Mouse (Mus musculus) hindbrain, embryonic 12.5 days (tissue): ENCODE measurements at regions not wholly inside any gene's neighbourhood (a gene's known extent, or its start where the extent isn't known, plus 50 kb on each side); places are given as distances from the start of the nearest gene placed in this dataset.

Experiments
- ATAC-seq: fragments of 200-750 bp; cut with Nextera tagmentation; 2 replicates; pipeline ENCODE4 v1.8.0; 2017; ENCODE audit warnings: moderate TSS enrichment; ENCODE audit not compliant: low FRiP score
- H3K27ac ChIP-seq: fragments of 300-500 bp; sonication (generic); 2 replicates; pipeline ENCODE4 v1.5.1; 2016; ENCODE audit warnings: mild to moderate bottlenecking
- H3K27me3 ChIP-seq: fragments of 300-500 bp; sonication (generic); 2 replicates; pipeline ENCODE4 v1.6.1; 2016; ENCODE audit warnings: mild to moderate bottlenecking
- H3K36me3 ChIP-seq: fragments of 300-500 bp; sonication (generic); 2 replicates; pipeline ENCODE4 v1.6.1; 2016; ENCODE audit warnings: mild to moderate bottlenecking
- H3K4me1 ChIP-seq: fragments of 300-500 bp; sonication (generic); 2 replicates; pipeline ENCODE4 v1.6.1; 2016
- H3K4me2 ChIP-seq: fragments of 300-500 bp; sonication (generic); replicated peaks from 2 replicates; pipeline ENCODE4 v1.6.1; 2016; ENCODE audit warnings: mild to moderate bottlenecking
- H3K4me3 ChIP-seq: fragments of 300-500 bp; sonication (generic); 2 replicates; pipeline ENCODE4 v1.5.1; 2016; ENCODE audit warnings: mild to moderate bottlenecking
- H3K9ac ChIP-seq: fragments of 300-500 bp; sonication (generic); 2 replicates; pipeline ENCODE4 v1.6.1; 2016; ENCODE audit warnings: mild to moderate bottlenecking, moderate library complexity
- H3K9me3 ChIP-seq: fragments of 300-500 bp; sonication (generic); replicated peaks from 2 replicates; pipeline ENCODE4 v1.6.1; 2016; ENCODE audit warnings: mild to moderate bottlenecking
- WGBS: fragments of 180-500 bp; shearing (Covaris S2); methylation state at CpG from one replicate; pipeline ENCODE4 v1.1.7; 2016; 5-methylcytosine and 5-hydroxymethylcytosine counted together

GRCm38 (mm10) chr7:70625643-70626231 lies 259.2 kb upstream of the Nr2f2 start:
- 4% methylated on average over 10 of the region's 10 CpGs for WGBS
- no peak overlapping the region for H3K27ac ChIP-seq
- peak overlapping the region; percentile 24 for H3K4me3 ChIP-seq

GRCm38 (mm10) chr7:70624727-70625642 lies 258.4 kb upstream of the Nr2f2 start:
- Histone ChIP-seq H3K4me3 (peak overlapping the region; percentile 24), H3K9me3 (no peaks in the 10 kb centered on the region), H3K4me2 (peak overlapping the region; percentile 61), H3K4me1 (peaks cover 21% of the 10 kb centered on the region), H3K27me3 (peaks cover 8% of the 10 kb centered on the region; the same call in 1 of the 2 replicates), H3K36me3 (no peaks in the 10 kb centered on the region), H3K27ac (no peak overlapping the region), H3K9ac (peak overlapping the region; percentile 13; the same call in 1 of the 2 replicates)
- WGBS = 2% methylated on average over 30 of the region's 30 CpGs
- peak; percentile 71 for ATAC-seq

More at GRCm38 (mm10) chr7:70625643-70626231, 259.2 kb upstream of the Nr2f2 start:
- Histone ChIP-seq H3K27me3 (peaks cover 8% of the 10 kb centered on the region; the same call in 1 of the 2 replicates), H3K4me2 (peak overlapping the region; percentile 61), H3K9ac (no peak overlapping the region), H3K36me3 (no peaks in the 10 kb centered on the region), H3K9me3 (no peaks in the 10 kb centered on the region), H3K4me1 (peaks cover 21% of the 10 kb centered on the region)
- ATAC-seq = 0 out of 2 replicates have a peak, but pooled peaks have one; percentile 38

- no peak overlapping the region; the same call in 1 of the 2 replicates for H3K9ac ChIP-seq
- ATAC-seq = no peak
Observed at GRCm38 (mm10) chr7:70624031-70624726, 257.6 kb upstream of the Nr2f2 start.

GRCm38 (mm10) chr7:70619400-70619799 lies 252.9 kb upstream of the Nr2f2 start:
- H3K4me3 ChIP-seq = no peak overlapping the region
- no peak overlapping the region for H3K27ac ChIP-seq
- H3K9ac ChIP-seq = no peak overlapping the region
- peaks cover 4% of the 10 kb centered on the region for H3K4me1 ChIP-seq
- H3K27me3 ChIP-seq = no peaks in the 10 kb centered on the region
- H3K9me3 ChIP-seq = no peaks in the 10 kb centered on the region
- H3K4me2 ChIP-seq = no peak overlapping the region
- H3K36me3 ChIP-seq = no peaks in the 10 kb centered on the region
- WGBS = 91% methylated on average over 7 of the region's 7 CpGs
- no peak for ATAC-seq

More at GRCm38 (mm10) chr7:70624031-70624726, 257.6 kb upstream of the Nr2f2 start:
- Histone ChIP-seq H3K4me3 (no peak overlapping the region), H3K9me3 (no peaks in the 10 kb centered on the region), H3K27me3 (peaks cover 8% of the 10 kb centered on the region; the same call in 1 of the 2 replicates), H3K4me2 (peak overlapping the region; percentile 61), H3K27ac (no peak overlapping the region; the same call in 1 of the 2 replicates), H3K36me3 (no peaks in the 10 kb centered on the region), H3K4me1 (peaks cover 21% of the 10 kb centered on the region)
- 6% methylated on average over 16 of the region's 16 CpGs for WGBS

GRCm38 (mm10) chr7:70618270-70618669 lies 251.7 kb upstream of the Nr2f2 start:
- ATAC-seq = no peak
- Histone ChIP-seq H3K36me3 (no peaks in the 10 kb centered on the region), H3K4me3 (no peak overlapping the region), H3K27ac (no peak overlapping the region), H3K4me1 (no peaks in the 10 kb centered on the region), H3K9ac (no peak overlapping the region), H3K9me3 (no peaks in the 10 kb centered on the region), H3K4me2 (no peak overlapping the region), H3K27me3 (no peaks in the 10 kb centered on the region)
- 49% methylated on average over 5 of the region's 5 CpGs for whole genome bisulfite sequencing

GRCm38 (mm10) chr7:70606511-70606910 lies 240.0 kb upstream of the Nr2f2 start:
- no peak overlapping the region for H3K4me2 ChIP-seq
- no peak for ATAC-seq
- H3K27me3 ChIP-seq = no peaks in the 10 kb centered on the region
- no peak overlapping the region for H3K9ac ChIP-seq
- H3K27ac ChIP-seq = no peak overlapping the region
- no peaks in the 10 kb centered on the region for H3K36me3 ChIP-seq
- WGBS = 93% methylated on average over 7 of the region's 7 CpGs
- no peaks in the 10 kb centered on the region for H3K9me3 ChIP-seq
- no peaks in the 10 kb centered on the region for H3K4me1 ChIP-seq
- no peak overlapping the region for H3K4me3 ChIP-seq

- Histone ChIP-seq H3K4me3 (no peak overlapping the region), H3K4me1 (no peaks in the 10 kb centered on the region), H3K27me3 (no peaks in the 10 kb centered on the region), H3K4me2 (no peak overlapping the region), H3K9me3 (no peaks in the 10 kb centered on the region), H3K9ac (no peak overlapping the region), H3K36me3 (no peaks in the 10 kb centered on the region), H3K27ac (no peak overlapping the region)
- WGBS = 92% methylated on average over 5 of the region's 5 CpGs
- ATAC-seq = no peak
Observed at GRCm38 (mm10) chr7:70604471-70605174, 238.1 kb upstream of the Nr2f2 start.

- ATAC-seq = no peak
- H3K9me3 ChIP-seq = no peaks in the 10 kb centered on the region
- H3K9ac ChIP-seq = no peak overlapping the region
- H3K4me3 ChIP-seq = no peak overlapping the region
- H3K4me1 ChIP-seq = peaks cover 5% of the 10 kb centered on the region; the same call in 1 of the 2 replicates
- H3K36me3 ChIP-seq = no peaks in the 10 kb centered on the region
- H3K4me2 ChIP-seq = no peak overlapping the region
- 90% methylated on average over 6 of the region's 6 CpGs for WGBS
- no peaks in the 10 kb centered on the region for H3K27me3 ChIP-seq
- H3K27ac ChIP-seq = no peak overlapping the region
Observed at GRCm38 (mm10) chr7:70593027-70593426, 226.5 kb upstream of the Nr2f2 start.

- Histone ChIP-seq H3K36me3 (no peaks in the 10 kb centered on the region), H3K4me2 (no peak overlapping the region), H3K27me3 (no peaks in the 10 kb centered on the region), H3K4me3 (no peak overlapping the region), H3K4me1 (peaks cover 5% of the 10 kb centered on the region; the same call in 1 of the 2 replicates), H3K9ac (no peak overlapping the region), H3K27ac (no peak overlapping the region), H3K9me3 (no peaks in the 10 kb centered on the region)
- no peak for ATAC-seq
- 22% methylated on average over 13 of the region's 13 CpGs for WGBS
Observed at GRCm38 (mm10) chr7:70591361-70592256, 225.1 kb upstream of the Nr2f2 start.

GRCm38 (mm10) chr7:70589713-70590112 lies 223.2 kb upstream of the Nr2f2 start:
- no peak for ATAC-seq
- H3K9me3 ChIP-seq = no peaks in the 10 kb centered on the region
- no peak overlapping the region for H3K4me2 ChIP-seq
- no peaks in the 10 kb centered on the region for H3K36me3 ChIP-seq
- no peaks in the 10 kb centered on the region for H3K27me3 ChIP-seq
- no peak overlapping the region for H3K9ac ChIP-seq
- 56% methylated on average over 5 of the region's 5 CpGs for WGBS
- no peak overlapping the region for H3K27ac ChIP-seq
- H3K4me3 ChIP-seq = no peak overlapping the region
- H3K4me1 ChIP-seq = peaks cover 5% of the 10 kb centered on the region; the same call in 1 of the 2 replicates

GRCm38 (mm10) chr7:70588061-70588460 lies 221.5 kb upstream of the Nr2f2 start:
- 89% methylated on average over 1 of the region's 1 CpGs for WGBS
- no peaks in the 10 kb centered on the region for H3K9me3 ChIP-seq
- ATAC-seq = no peak
- H3K4me2 ChIP-seq = no peak overlapping the region
- H3K27me3 ChIP-seq = no peaks in the 10 kb centered on the region
- H3K27ac ChIP-seq = no peak overlapping the region
- no peaks in the 10 kb centered on the region for H3K36me3 ChIP-seq
- H3K9ac ChIP-seq = no peak overlapping the region
- H3K4me1 ChIP-seq = peaks cover 5% of the 10 kb centered on the region; the same call in 1 of the 2 replicates
- no peak overlapping the region for H3K4me3 ChIP-seq
